ENCODE assay signal across 9 mouse cellular contexts in genomic region chr11:116435992-116436724, GRCm38 (mm10). TPM values are rescaled to one million over a fixed set of nuclear protein-coding genes. Genes with fewer than 3 reads are reported as not detected.
DNase-seq lines count a peak whose midpoint lies in the region; ATAC-seq and TF ChIP-seq lines count a peak whose summit lies in the region.
"Had no signal": no experiment of that assay in that cellular context is flagged by ENCODE, and none has a peak within 500 bp of the region (broad histone marks: within the 10 kb centered on the region; RNA-seq: fewer than 3 reads in every experiment).

No protein-coding gene starts in this region.

- peaks cover 11% of the 10 kb centered on the region; the same call in 1 of the 2 replicates for H3K4me1 ChIP-seq in lung, postnatal 0 days (ENCODE audit: insufficient read depth, low read depth, low read length)
- H3K4me1 ChIP-seq in forebrain, embryonic 14.5 days (ENCODE audit: control insufficient read depth, insufficient read depth, low read length), result peaks cover 14% of the 10 kb centered on the region
- peaks cover 34% of the 10 kb centered on the region for H3K4me1 ChIP-seq in liver, embryonic 11.5 days (replicated peaks; ENCODE audit: control insufficient read depth, insufficient read depth, low read length)
- peaks cover 28% of the 10 kb centered on the region for H3K4me1 ChIP-seq in stomach, embryonic 15.5 days

- peak overlapping the region; percentile 35 for H3K4me2 ChIP-seq in lung, postnatal 0 days (replicated peaks; ENCODE audit: low read depth, low read length)
- H3K4me2 ChIP-seq in forebrain, embryonic 14.5 days (ENCODE audit: low read length), result peak overlapping the region; percentile 94
- H3K4me2 ChIP-seq in liver, embryonic 11.5 days, result peak overlapping the region; percentile 91
- peak overlapping the region; percentile 61 for H3K4me2 ChIP-seq in stomach, embryonic 15.5 days

- H3K27me3 ChIP-seq in lung, postnatal 0 days (replicated peaks; ENCODE audit: insufficient read depth, low read length), result no peaks in the 10 kb centered on the region
- H3K27me3 ChIP-seq in forebrain, embryonic 14.5 days (replicated peaks; ENCODE audit: control insufficient read depth, insufficient read depth, low read length), result no peaks in the 10 kb centered on the region
- H3K27me3 ChIP-seq in liver, embryonic 11.5 days (replicated peaks; ENCODE audit: control insufficient read depth, insufficient read depth, low read length), result no peaks in the 10 kb centered on the region
- no peaks in the 10 kb centered on the region for H3K27me3 ChIP-seq in stomach, embryonic 15.5 days (replicated peaks)

- peaks cover 11% of the 10 kb centered on the region; the same call in 1 of the 2 replicates for H3K36me3 ChIP-seq in lung, postnatal 0 days (ENCODE audit: insufficient read depth, low read length)
- peaks cover 44% of the 10 kb centered on the region for H3K36me3 ChIP-seq in forebrain, embryonic 14.5 days (ENCODE audit: control insufficient read depth, insufficient read depth, low read length)
- peaks cover 14% of the 10 kb centered on the region for H3K36me3 ChIP-seq in liver, embryonic 11.5 days (ENCODE audit: control insufficient read depth, insufficient read depth, low read length)
- H3K36me3 ChIP-seq in stomach, embryonic 15.5 days, result 0 out of 2 replicates have a peak, but pooled peaks cover 8% of the 10 kb centered on the region

- H3K9ac ChIP-seq in lung, postnatal 0 days (replicated peaks; ENCODE audit: low read depth), result no peak overlapping the region; the same call in 1 of the 2 replicates
- peak overlapping the region; percentile 92 for H3K9ac ChIP-seq in forebrain, embryonic 14.5 days (ENCODE audit: low read length)
- peak overlapping the region; percentile 18 for H3K9ac ChIP-seq in liver, embryonic 11.5 days (ENCODE audit: low read depth, low read length)
- H3K9ac ChIP-seq in stomach, embryonic 15.5 days, result no peak overlapping the region; the same call in 1 of the 2 replicates

- TF ChIP-seq CTCF in lung, postnatal 0 days (IDR thresholded peaks at IDR 0.05), result no peak

- TF ChIP-seq EP300 in lung, postnatal 0 days (IDR thresholded peaks at IDR 0.05), result no peak

- H3K9me3 ChIP-seq in lung, postnatal 0 days (ENCODE audit: low read length), result no peaks in the 10 kb centered on the region
- no peaks in the 10 kb centered on the region for H3K9me3 ChIP-seq in forebrain, embryonic 14.5 days (replicated peaks; ENCODE audit: control insufficient read depth, low read length)
- H3K9me3 ChIP-seq in liver, embryonic 11.5 days (ENCODE audit: control insufficient read depth, low read length), result no peaks in the 10 kb centered on the region
- H3K9me3 ChIP-seq in stomach, embryonic 15.5 days, result no peaks in the 10 kb centered on the region

- H3K4me3 ChIP-seq in lung, postnatal 0 days (ENCODE audit: low read depth, low read length), result 0 out of 2 replicates have a peak overlapping the region, but pooled peaks have one; percentile 4
- H3K4me3 ChIP-seq in forebrain, embryonic 14.5 days (ENCODE audit: low read depth, low read length), result peak overlapping the region; percentile 83
- peak overlapping the region; percentile 87 for H3K4me3 ChIP-seq in liver, embryonic 11.5 days (ENCODE audit: low read depth, low read length)
- peak overlapping the region; percentile 68; the same call in 1 of the 2 replicates for H3K4me3 ChIP-seq in stomach, embryonic 15.5 days (replicated peaks)

- 33% methylated on average over 5 of the region's 5 CpGs for WGBS in lung, postnatal 0 days
- 71% methylated on average over 5 of the region's 5 CpGs for WGBS in forebrain, embryonic 14.5 days
- WGBS in liver, embryonic 11.5 days, result 20% methylated on average over 5 of the region's 5 CpGs
- WGBS in stomach, embryonic 15.5 days, result 46% methylated on average over 5 of the region's 5 CpGs

- H3K27ac ChIP-seq in lung, postnatal 0 days (ENCODE audit: low read length), result peak overlapping the region; percentile 55
- no peak overlapping the region for H3K27ac ChIP-seq in forebrain, embryonic 14.5 days (ENCODE audit: low read depth, low read length)
- H3K27ac ChIP-seq in liver, embryonic 11.5 days (ENCODE audit: low read depth, low read length), result peak overlapping the region; percentile 94
- peak overlapping the region; percentile 33; the same call in 1 of the 2 replicates for H3K27ac ChIP-seq in stomach, embryonic 15.5 days

- intact Hi-C loops in left cerebral cortex, postnatal 4 days (cut with DNase I), result no loop called here

- no peak for ATAC-seq in lung, postnatal 0 days
- no peak for ATAC-seq in forebrain, embryonic 14.5 days
- ATAC-seq in liver, embryonic 11.5 days (replicated peaks; ENCODE audit: low FRiP score), result no peak
- no peak for ATAC-seq in stomach, embryonic 15.5 days (ENCODE audit: insufficient read depth, low FRiP score, low read depth)

- no peak for DNase-seq in lung, postnatal 0 days (ENCODE audit: low spot score)
- no peak for DNase-seq in lung, postnatal 14 days
- DNase-seq in forebrain, embryonic 14.5 days (ENCODE audit: low spot score), result no peak
- DNase-seq in liver, embryonic 11.5 days (ENCODE audit: low spot score), result no peak
- DNase-seq in thymus, postnatal 4 days, result no peak
- DNase-seq in left cerebral cortex, postnatal 4 days, result no peak
- no peak for DNase-seq in left cerebral cortex, adult 8-10 months (ENCODE audit: low spot score in 2 of 2)

RNA-seq across cellular contexts. Expression of gene Ubald2, which starts 2.3 kb away (rescaled TPM):
- 50.4 and 56.6 TPM in 2 replicates for polyA plus RNA-seq in lung, postnatal 0 days (2015; fragmentation: Nextera tagmentation; extraction: Ambion mirVana)
- polyA plus RNA-seq in forebrain, embryonic 14.5 days (2014; fragmentation: Nextera tagmentation; extraction: Ambion mirVana), result 95.5 and 100 TPM in 2 replicates
- 78.6 and 80.2 TPM in 2 replicates for polyA plus RNA-seq in liver, embryonic 11.5 days (2014; fragmentation: Nextera tagmentation; extraction: Ambion mirVana)
- 37.7 and 37.9 TPM in 2 replicates for polyA plus RNA-seq in stomach, embryonic 15.5 days (2015; fragmentation: Nextera tagmentation; extraction: Ambion mirVana)
- total RNA-seq in left cerebral cortex, postnatal 4 days (2021), result 10 to 100 TPM; 43.3 to 45.8 TPM
- 10 to 100 TPM; 22.7 to 25.8 (median 25.1) TPM for total RNA-seq in left cerebral cortex, adult 8-10 months (2022)

RNA-seq across cellular contexts. Expression of gene Rnf157, which starts 23.3 kb away (rescaled TPM):
- polyA plus RNA-seq in lung, postnatal 0 days (2015; fragmentation: Nextera tagmentation; extraction: Ambion mirVana), result 1.4 and 1.8 TPM in 2 replicates
- 16.3 and 21.5 TPM in 2 replicates for polyA plus RNA-seq in forebrain, embryonic 14.5 days (2014; fragmentation: Nextera tagmentation; extraction: Ambion mirVana)
- polyA plus RNA-seq in liver, embryonic 11.5 days (2014; fragmentation: Nextera tagmentation; extraction: Ambion mirVana), result 5.0 and 6.8 TPM in 2 replicates
- 13.5 and 14.5 TPM in 2 replicates for polyA plus RNA-seq in stomach, embryonic 15.5 days (2015; fragmentation: Nextera tagmentation; extraction: Ambion mirVana)
- total RNA-seq in left cerebral cortex, postnatal 4 days (2021), result 100 to 1,000 TPM; 187 to 192 TPM
- total RNA-seq in left cerebral cortex, adult 8-10 months (2022), result 100 to 1,000 TPM; 242 to 283 (median 258) TPM

RNA-seq across cellular contexts. Expression of gene Qrich2, which starts 29.9 kb away (rescaled TPM):
- polyA plus RNA-seq in lung, postnatal 0 days (2015; fragmentation: Nextera tagmentation; extraction: Ambion mirVana), result 0.05 and 0.06 TPM in 2 replicates
- not detected in 2 replicates for polyA plus RNA-seq in forebrain, embryonic 14.5 days (2014; fragmentation: Nextera tagmentation; extraction: Ambion mirVana)
- polyA plus RNA-seq in liver, embryonic 11.5 days (2014; fragmentation: Nextera tagmentation; extraction: Ambion mirVana), result 0.16 TPM in 1 of 2 replicates, not detected in the other
- polyA plus RNA-seq in stomach, embryonic 15.5 days (2015; fragmentation: Nextera tagmentation; extraction: Ambion mirVana), result 0.46 and 0.50 TPM in 2 replicates
- under 1 TPM in 1 of 2 experiments, not detected in 1; 0.08 TPM for total RNA-seq in left cerebral cortex, postnatal 4 days (2021)
- not detected for total RNA-seq in left cerebral cortex, adult 8-10 months (2022)
- total RNA-seq: adrenal gland, adult 2 months had no signal

RNA-seq across cellular contexts. Expression of gene Prpsap1, which starts 57.8 kb away (rescaled TPM):
- polyA plus RNA-seq in lung, postnatal 0 days (2015; fragmentation: Nextera tagmentation; extraction: Ambion mirVana), result 89.5 and 97.7 TPM in 2 replicates
- polyA plus RNA-seq in forebrain, embryonic 14.5 days (2014; fragmentation: Nextera tagmentation; extraction: Ambion mirVana), result 138 and 153 TPM in 2 replicates
- polyA plus RNA-seq in liver, embryonic 11.5 days (2014; fragmentation: Nextera tagmentation; extraction: Ambion mirVana), result 133 and 135 TPM in 2 replicates
- polyA plus RNA-seq in stomach, embryonic 15.5 days (2015; fragmentation: Nextera tagmentation; extraction: Ambion mirVana), result 196 and 218 TPM in 2 replicates
- 100 to 1,000 TPM; 107 TPM for total RNA-seq in left cerebral cortex, postnatal 4 days (2021)
- 10 to 100 TPM; 67.8 to 78.4 (median 74.9) TPM for total RNA-seq in left cerebral cortex, adult 8-10 months (2022)

Comparison
In these comparisons a context has a peak if more than half of its experiments do, and no peak if none do; other contexts are left out.
1. H3K4me2 ChIP-seq: peak in every context shown above with its lines; median percentile 94 in forebrain, embryonic 14.5 days; 91 in liver, embryonic 11.5 days; 61 in stomach, embryonic 15.5 days; 35 in lung, postnatal 0 days.
2. H3K4me3 ChIP-seq: peak in every context shown above with its lines; median percentile 87 in liver, embryonic 11.5 days; 83 in forebrain, embryonic 14.5 days; 68 in stomach, embryonic 15.5 days; 4 in lung, postnatal 0 days.
3. H3K9ac ChIP-seq: peak in forebrain, embryonic 14.5 days (single experiment) and liver, embryonic 11.5 days (single experiment); none in lung, postnatal 0 days (single experiment) and stomach, embryonic 15.5 days (single experiment).